Mouse (Mus musculus) midbrain, postnatal 0 days (tissue): ENCODE measurements around the gene Ist1. TPM values are rescaled to one million over a fixed set of nuclear protein-coding genes. Genes with fewer than 3 reads are reported as not detected.

Experiments used
- ATAC-seq: fragments of 200-750 bp; cut with Nextera tagmentation; 2 replicates; pipeline ENCODE4 v1.8.0; 2017; ENCODE audit warnings: moderate number of reproducible peaks, mild to moderate bottlenecking, moderate TSS enrichment, moderate library complexity; ENCODE audit not compliant: low FRiP score
- DNase-seq: peaks from one replicate; pipeline ENCODE4 v3.0.0-alpha.2; 2015; ENCODE audit warnings: low spot score
- H3K27ac ChIP-seq: fragments of 300-500 bp; sonication (generic); 2 replicates; pipeline ENCODE4 v1.5.1; 2014; ENCODE audit warnings: low read depth, mild to moderate bottlenecking, low read length, mixed read lengths
- H3K27me3 ChIP-seq: fragments of 300-500 bp; sonication (generic); 2 replicates; pipeline ENCODE4 v1.6.1; 2014; ENCODE audit warnings: low read length, control low read depth, mixed read lengths; ENCODE audit not compliant: insufficient read depth
- H3K36me3 ChIP-seq: fragments of 300-500 bp; sonication (generic); 2 replicates; pipeline ENCODE4 v1.6.1; 2014; ENCODE audit warnings: low read length, control low read depth, mixed read lengths; ENCODE audit not compliant: insufficient read depth
- H3K4me1 ChIP-seq: fragments of 300-500 bp; sonication (generic); 2 replicates; pipeline ENCODE4 v1.6.1; 2014; ENCODE audit warnings: mild to moderate bottlenecking, control low read depth, antibody characterized with exemption, low read length, mixed read lengths; ENCODE audit not compliant: insufficient read depth
- H3K4me2 ChIP-seq: fragments of 300-500 bp; sonication (generic); 2 replicates; pipeline ENCODE4 v1.6.1; 2014; ENCODE audit warnings: low read depth, mild to moderate bottlenecking, low read length, mixed read lengths; ENCODE audit not compliant: poor library complexity, severe bottlenecking
- H3K4me3 ChIP-seq: fragments of 300-500 bp; sonication (generic); 2 replicates; pipeline ENCODE4 v1.5.1; 2014; ENCODE audit warnings: low read depth, mild to moderate bottlenecking, low read length, moderate library complexity
- H3K9ac ChIP-seq: fragments of 300-500 bp; sonication (generic); replicated peaks from 2 replicates; pipeline ENCODE4 v1.6.1; 2014; ENCODE audit warnings: mild to moderate bottlenecking, low read length, moderate library complexity, mixed read lengths; ENCODE audit not compliant: poor library complexity, severe bottlenecking
- H3K9me3 ChIP-seq: fragments of 300-500 bp; sonication (generic); 2 replicates; pipeline ENCODE4 v1.6.1; 2016; ENCODE audit warnings: low read length, control low read depth
- CTCF ChIP-seq: IDR thresholded peaks from 2 replicates; pipeline ENCODE4 v1.5.1; 2016; ENCODE audit warnings: antibody characterized with exemption, mild to moderate bottlenecking
- WGBS: fragments of 180-500 bp; shearing (Covaris S2); extraction: QIAGEN DNeasy Blood & Tissue Kit; methylation state at CpG from one replicate; pipeline ENCODE4 v1.1.7; 2014; 5-methylcytosine and 5-hydroxymethylcytosine counted together
- polyA plus RNA-seq: library from polyadenylated mRNA; unstranded; fragments of >200 nt; fragmentation: Nextera tagmentation; extraction: Ambion mirVana; gene quantifications from 2 replicates; pipeline ENCODE4 v1.2.1, GENCODE M21; 2015
- total RNA-seq: library from RNA; depleted of rRNA; stranded (reverse); fragments of >200 nt; gene quantifications from 2 replicates; pipeline ENCODE4 v1.2.3, GENCODE M21; 2014; rRNA removed

The Ist1 gene
- total and polyA plus RNA-seq, 2 experiments from 2014 or later, result 96.1 to 109 TPM

GRCm38 (mm10) chr8:109635146-109635545 is 57.9 kb downstream of the Ist1 start:
- Histone ChIP-seq H3K27ac (no peak overlapping the region), H3K27me3 (no peaks in the 10 kb centered on the region), H3K4me3 (no peak overlapping the region), H3K36me3 (no peaks in the 10 kb centered on the region), H3K4me1 (no peaks in the 10 kb centered on the region), H3K9ac (no peak overlapping the region), H3K4me2 (no peak overlapping the region), H3K9me3 (no peaks in the 10 kb centered on the region)
- no peak for TF ChIP-seq CTCF
- ATAC-seq (no peak), DNase-seq (no peak)
- 90% methylated on average over 8 of the region's 8 CpGs for WGBS

- no peaks in the 10 kb centered on the region for H3K4me1 ChIP-seq
- H3K27ac ChIP-seq, result no peak overlapping the region
- ATAC-seq (no peak), DNase-seq (peak; percentile 25)
- no peaks in the 10 kb centered on the region for H3K9me3 ChIP-seq
- no peaks in the 10 kb centered on the region for H3K36me3 ChIP-seq
- no peak overlapping the region for H3K9ac ChIP-seq
- WGBS, result 54% methylated on average over 5 of the region's 5 CpGs
- no peak overlapping the region for H3K4me3 ChIP-seq
- TF ChIP-seq CTCF, result no peak
- no peak overlapping the region for H3K4me2 ChIP-seq
- H3K27me3 ChIP-seq, result no peaks in the 10 kb centered on the region
Measured at GRCm38 (mm10) chr8:109632498-109632897, 60.6 kb downstream of the Ist1 start.

- Histone ChIP-seq H3K9me3 (no peaks in the 10 kb centered on the region), H3K9ac (no peak overlapping the region), H3K36me3 (no peaks in the 10 kb centered on the region), H3K4me1 (no peaks in the 10 kb centered on the region), H3K4me2 (no peak overlapping the region), H3K27me3 (no peaks in the 10 kb centered on the region), H3K4me3 (no peak overlapping the region), H3K27ac (no peak overlapping the region)
- DNase-seq (no peak), ATAC-seq (no peak)
- 70% methylated on average over 6 of the region's 6 CpGs for WGBS
- no peak for TF ChIP-seq CTCF
Measured at GRCm38 (mm10) chr8:109628638-109629037, 64.4 kb downstream of the Ist1 start.

Other genes starting within 250 kb of the Ist1 start
- gene Pmfbp1, start 199.2 kb downstream of the Ist1 start, total RNA-seq, result 2.2 and 2.7 TPM in 2 replicates
- 1.2 TPM in 2 replicates for gene Pmfbp1, start 199.2 kb downstream of the Ist1 start, polyA plus RNA-seq
- gene Dhx38, start 127.4 kb downstream of the Ist1 start, total RNA-seq, result 24.3 and 25.2 TPM in 2 replicates
- gene Dhx38, start 127.4 kb downstream of the Ist1 start, polyA plus RNA-seq, result 13.4 and 13.5 TPM in 2 replicates
- gene Txnl4b, start 127.4 kb downstream of the Ist1 start, total RNA-seq, result 10.0 and 14.3 TPM in 2 replicates
- 33.5 TPM in 2 replicates for gene Txnl4b, start 127.4 kb downstream of the Ist1 start, polyA plus RNA-seq
- 1.6 TPM in 1 of 2 replicates, not detected in the other for gene Hp, start 114.1 kb downstream of the Ist1 start, total RNA-seq
- gene Hp, start 114.1 kb downstream of the Ist1 start, polyA plus RNA-seq, result 0.12 and 0.26 TPM in 2 replicates
- gene Dhodh, start 84.6 kb downstream of the Ist1 start, total RNA-seq, result 15.0 and 23.9 TPM in 2 replicates
- gene Dhodh, start 84.6 kb downstream of the Ist1 start, polyA plus RNA-seq, result 23.7 and 24.7 TPM in 2 replicates
- 0.22 and 0.33 TPM in 2 replicates for gene Pkd1l3, start 78.7 kb downstream of the Ist1 start, total RNA-seq
- 0.07 and 0.16 TPM in 2 replicates for gene Pkd1l3, start 78.7 kb downstream of the Ist1 start, polyA plus RNA-seq
- gene Zfp821, start 12.3 kb upstream of the Ist1 start, total RNA-seq, result 68.2 and 72.9 TPM in 2 replicates
- 54.3 and 58.7 TPM in 2 replicates for gene Zfp821, start 12.3 kb upstream of the Ist1 start, polyA plus RNA-seq
- gene Atxn1l, start 44.5 kb upstream of the Ist1 start, total RNA-seq, result 12.4 and 16.9 TPM in 2 replicates
- gene Atxn1l, start 44.5 kb upstream of the Ist1 start, polyA plus RNA-seq, result 1.8 and 3.9 TPM in 2 replicates
- 74.4 and 94.0 TPM in 2 replicates for gene Ap1g1, start 85.3 kb upstream of the Ist1 start, total RNA-seq
- gene Ap1g1, start 85.3 kb upstream of the Ist1 start, polyA plus RNA-seq, result 32.8 and 40.2 TPM in 2 replicates
- gene Phlpp2, start 175.3 kb upstream of the Ist1 start, total RNA-seq, result 11.6 and 14.7 TPM in 2 replicates
- 3.0 and 4.7 TPM in 2 replicates for gene Phlpp2, start 175.3 kb upstream of the Ist1 start, polyA plus RNA-seq